Mouse (Mus musculus) telencephalon, adult 2 months (tissue): ENCODE measurements around the gene Syncrip.
"Not testable (repeated sequence)": the region's sequence is repeated elsewhere in the genome, so short reads cannot be mapped to it uniquely, and the experiment has no call there.

ENCODE experiments used
- DNase-seq: peaks from one replicate; pipeline ENCODE4 v3.0.0-alpha.2; 2011; ENCODE audit warnings: low read depth, low spot score

Syncrip gene

DNA sequence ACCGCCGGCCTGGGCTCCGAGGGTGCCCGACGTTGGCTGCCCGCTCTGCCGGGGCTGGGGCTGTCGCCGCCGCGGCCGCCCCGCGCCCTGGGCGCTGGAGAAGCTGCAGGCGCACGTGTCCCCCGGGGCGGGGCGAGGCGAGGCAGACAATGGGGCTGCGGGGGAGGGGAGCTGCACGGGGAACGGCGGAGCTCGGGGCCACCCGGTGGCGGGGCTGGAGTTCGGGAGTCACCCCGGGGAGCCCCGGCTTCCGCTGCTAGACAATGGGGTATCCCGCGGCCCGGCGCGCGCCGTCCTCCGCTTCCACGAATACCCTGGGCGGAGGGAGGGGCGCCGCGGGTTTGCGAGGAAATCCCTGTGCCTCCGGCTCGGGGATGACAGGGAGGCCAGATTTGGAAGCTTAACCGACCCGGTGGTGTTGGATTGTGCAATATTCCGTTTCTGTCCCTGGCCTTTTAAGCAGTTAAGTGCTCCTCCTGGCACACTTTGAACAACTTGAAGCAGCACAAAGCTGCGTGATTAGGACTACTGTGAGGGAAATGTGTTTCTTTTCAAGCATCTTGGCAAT lies 539 bp upstream of the Syncrip start:
- peak; percentile 23 for DNase-seq

GRCm38 (mm10) chr9:88481791-88482160 lies 598 bp downstream of the Syncrip start:
- DNase-seq = peak; percentile 6

DNA sequence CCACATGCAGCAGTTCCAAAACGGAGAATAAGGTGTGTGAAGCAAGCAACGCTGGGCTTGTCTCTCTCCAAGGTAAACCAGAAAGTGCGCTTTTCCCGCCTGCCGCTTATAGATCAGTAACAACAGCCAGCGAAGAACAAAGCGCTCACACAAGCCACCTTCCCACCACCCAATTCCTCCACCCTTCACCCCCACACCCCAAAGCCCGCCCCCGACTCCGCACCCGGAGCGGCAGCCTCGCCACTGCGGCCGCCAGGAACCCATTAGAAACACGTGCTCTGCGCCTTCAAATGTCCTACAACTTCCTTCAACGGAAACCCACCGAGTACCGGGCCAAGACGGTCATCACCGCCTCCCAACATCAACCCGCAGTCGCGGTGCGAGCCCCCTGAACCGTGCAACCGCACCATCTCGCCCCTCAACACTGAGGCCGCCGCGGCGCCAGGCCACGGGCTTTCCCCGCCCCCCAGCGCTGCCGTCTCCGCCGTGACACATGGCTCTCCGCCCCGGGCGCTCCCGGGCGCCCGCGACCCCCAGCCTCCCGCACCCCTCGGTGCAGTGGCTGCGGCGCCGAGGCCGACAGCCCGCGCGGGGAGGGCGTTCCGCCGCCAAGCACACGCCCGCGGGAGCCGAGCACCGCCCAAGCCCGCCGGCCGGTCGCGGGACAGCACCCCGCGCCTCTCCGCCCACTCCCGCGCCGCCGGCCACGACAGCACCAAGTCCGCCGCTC lies 1.1 kb downstream of the Syncrip start:
- peak; percentile 9 for DNase-seq

- DNase-seq = no peak
Measured at GRCm38 (mm10) chr9:88480120-88480519, 2.3 kb downstream of the Syncrip start.

DNA sequence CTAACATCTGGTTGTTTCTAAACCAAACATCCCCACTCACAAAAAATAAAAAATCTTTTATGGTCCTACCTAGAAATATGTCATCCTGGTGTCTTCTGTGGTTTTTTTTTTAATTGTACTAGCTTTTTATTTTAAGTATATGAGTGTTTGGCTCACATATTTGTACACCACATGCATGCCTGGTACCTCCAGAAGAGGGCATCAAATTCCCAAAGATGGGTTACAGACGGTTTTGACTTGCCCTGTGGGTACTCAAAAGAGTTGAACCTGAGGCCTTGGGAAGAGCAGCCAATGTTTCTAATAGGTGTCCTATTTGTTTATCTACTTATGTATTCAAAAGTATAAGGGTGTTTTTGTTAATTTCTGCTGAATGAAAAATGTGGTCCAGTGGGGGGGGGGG lies 6.2 kb downstream of the Syncrip start:
- no peak for DNase-seq

DNA sequence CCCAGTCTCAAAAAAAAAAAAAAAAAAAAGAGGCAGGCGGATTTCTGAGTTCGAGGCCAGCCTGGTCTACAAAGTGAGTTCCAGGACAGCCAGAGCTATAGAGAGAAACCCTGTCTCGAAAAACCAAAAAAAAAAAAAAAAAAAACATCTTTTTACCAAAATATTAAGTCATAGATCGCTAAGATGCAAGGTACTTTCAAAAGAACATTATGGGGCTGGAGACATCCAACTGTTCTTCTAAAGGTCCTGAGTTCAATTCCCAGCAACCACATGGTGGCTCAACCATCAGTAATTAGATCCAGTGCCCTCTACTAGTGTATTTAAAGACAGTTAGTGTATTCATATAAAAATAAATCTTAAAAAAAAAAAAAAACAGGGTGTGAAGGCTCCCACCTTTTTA lies 21.4 kb downstream of the Syncrip start:
- DNase-seq = not testable (repeated sequence)

DNA sequence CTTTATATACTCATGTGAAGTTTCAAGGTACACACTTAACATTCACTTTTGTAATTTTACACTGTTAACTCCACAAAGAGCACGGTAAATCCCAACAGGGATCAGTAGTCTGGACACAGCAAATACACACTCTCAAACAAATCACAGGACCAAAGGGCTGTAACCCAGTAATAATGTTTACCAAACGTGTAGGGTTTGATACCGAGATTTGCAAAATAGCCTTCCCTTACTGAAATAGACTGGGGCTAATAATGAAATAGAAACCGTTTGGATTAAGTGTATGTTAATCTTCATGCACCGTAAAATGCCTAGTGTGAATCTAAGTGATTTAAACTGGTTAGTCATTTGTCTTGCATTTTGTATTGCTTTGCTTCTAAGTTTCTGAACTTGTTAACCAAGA lies 42.4 kb downstream of the Syncrip start:
- no peak for DNase-seq

GRCm38 (mm10) chr9:88439238-88439600 lies 43.2 kb downstream of the Syncrip start:
- no peak for DNase-seq

- peak; percentile 97 for DNase-seq
Measured at GRCm38 (mm10) chr9:88438555-88439237, 43.7 kb downstream of the Syncrip start, which contains the start of gene Snx14. Gene Snx14, minus strand, starts transcription at chr9:88438958.

DNA sequence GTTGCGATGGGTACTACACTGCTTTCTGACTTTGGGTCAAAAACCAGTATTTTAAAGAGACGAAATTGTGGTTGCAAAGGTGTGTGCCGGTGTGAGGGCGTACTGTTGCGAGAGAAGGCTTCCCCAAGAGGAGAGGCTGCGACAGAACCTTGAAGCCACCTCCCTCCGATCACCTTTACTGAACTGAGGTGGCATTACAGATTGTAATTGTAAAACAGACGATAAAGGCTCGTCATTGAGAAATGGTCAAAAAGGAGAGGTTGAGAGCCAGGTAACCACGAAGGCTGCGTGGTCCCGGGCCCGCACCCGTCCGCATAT lies 44.2 kb downstream of the Syncrip start:
- peak; percentile 11 for DNase-seq

- DNase-seq = no peak
Measured at GRCm38 (mm10) chr9:88437342-88438236, 44.8 kb downstream of the Syncrip start.

GRCm38 (mm10) chr9:88424356-88424755 lies 58.0 kb downstream of the Syncrip start:
- no peak for DNase-seq

DNA sequence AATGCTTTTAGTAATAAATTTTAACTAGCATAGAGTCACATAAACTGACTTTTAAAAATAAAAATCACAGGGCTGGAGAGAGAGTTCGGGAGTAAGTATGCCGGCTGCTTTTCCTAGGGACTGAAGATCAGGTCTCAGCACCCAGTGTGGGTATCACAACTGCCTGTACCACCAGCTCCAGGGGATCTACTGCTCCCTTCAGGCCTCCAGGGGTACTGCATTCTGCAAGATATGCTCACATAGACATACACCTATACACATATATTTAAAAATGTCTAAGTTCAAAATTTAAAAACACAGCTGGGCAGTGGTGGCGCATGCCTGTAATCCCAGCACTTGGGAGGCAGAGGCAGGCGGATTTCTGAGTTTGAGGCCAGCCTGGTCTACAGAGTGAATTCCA lies 59.9 kb downstream of the Syncrip start:
- no peak for DNase-seq

DNA sequence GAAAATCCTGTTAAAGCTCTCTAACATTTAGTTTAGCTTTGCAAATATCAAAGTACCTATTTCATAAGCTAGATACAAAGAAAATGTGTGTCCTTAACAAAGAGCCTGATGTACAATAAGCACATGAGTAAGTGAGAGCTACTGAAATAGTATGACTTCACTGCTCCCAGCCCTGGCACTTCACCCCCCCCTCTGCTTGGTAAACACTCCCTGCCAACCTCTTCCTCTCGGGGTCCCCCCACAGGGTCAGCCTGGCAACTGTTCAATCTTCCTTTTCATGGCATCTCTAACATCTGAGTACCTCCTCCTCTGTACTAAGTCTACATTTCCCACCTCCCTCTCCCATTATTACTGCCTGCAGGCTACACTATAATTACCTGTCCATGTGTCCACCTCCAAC lies 65.6 kb downstream of the Syncrip start:
- no peak for DNase-seq

DNA sequence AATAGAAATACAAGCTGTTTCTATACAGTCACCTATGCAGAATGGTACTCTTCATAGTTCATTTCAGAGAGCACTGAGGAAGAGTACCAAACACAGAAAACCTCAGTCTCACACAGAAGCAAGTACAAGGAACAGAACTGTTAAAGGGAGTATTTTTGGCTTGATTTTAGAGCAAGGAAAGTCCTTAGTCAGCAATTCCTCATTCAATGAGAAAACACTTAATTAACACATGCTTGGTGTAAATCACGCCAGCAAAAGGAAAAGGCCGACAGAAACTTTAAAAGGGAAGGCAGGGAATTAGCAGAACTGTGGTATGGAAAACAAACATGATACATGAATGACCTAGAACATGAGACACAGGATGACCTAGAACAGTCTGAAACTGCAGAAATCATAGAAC lies 72.4 kb downstream of the Syncrip start:
- DNase-seq = no peak

GRCm38 (mm10) chr9:88404515-88404914 lies 77.9 kb downstream of the Syncrip start:
- no peak for DNase-seq

- peak; percentile 28 for DNase-seq
Measured at GRCm38 (mm10) chr9:88404088-88404487, 78.3 kb downstream of the Syncrip start.

DNA sequence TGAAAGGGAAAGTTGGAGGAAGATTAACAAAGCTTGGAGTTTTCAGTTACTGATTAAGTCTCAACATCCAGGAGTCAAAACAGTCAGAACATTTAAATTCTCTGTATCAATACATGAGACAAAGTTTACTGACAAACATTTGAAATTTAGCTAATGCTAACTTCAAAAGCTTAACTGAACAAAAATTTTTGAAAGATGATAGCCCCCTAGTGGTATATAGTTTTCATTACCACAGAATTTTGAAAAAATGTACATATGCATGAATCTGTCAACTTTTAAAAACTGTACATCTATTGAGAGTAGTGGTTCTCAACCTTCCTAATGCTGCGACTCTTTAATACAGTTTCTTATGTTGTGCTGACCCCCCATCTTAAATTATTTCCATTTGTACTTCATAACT lies 83.9 kb downstream of the Syncrip start:
- no peak for DNase-seq
